Mouse (Mus musculus): ENCODE measurements at regions not wholly inside any gene's neighbourhood (a gene's known extent, or its start where the extent isn't known, plus 50 kb on each side); places are given as distances from the start of the nearest gene placed in this dataset.
A peak's percentile ranks its signal among the peaks of the same experiment; 100 is the strongest.

DNA sequence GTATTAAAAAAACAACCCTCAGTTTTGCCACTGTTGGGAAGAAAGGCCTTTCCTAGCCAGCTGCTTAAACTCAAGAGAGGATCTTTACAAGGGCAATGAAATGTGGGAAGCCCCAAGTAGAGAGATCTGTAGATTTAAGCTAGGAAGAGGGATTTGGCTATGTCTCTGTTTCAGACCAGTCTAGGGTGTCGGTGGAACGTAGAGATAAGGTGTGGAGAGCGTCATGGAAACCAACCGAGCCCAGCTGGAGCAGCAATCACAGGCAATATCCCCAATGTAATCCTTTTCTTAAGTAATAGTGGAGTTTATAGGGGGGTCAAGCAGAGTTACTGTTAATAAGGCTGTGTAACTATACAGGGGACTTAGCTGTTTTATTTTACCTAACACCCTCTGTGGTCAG lies 204.6 kb upstream of the Mme start:
- no peak for DNase-seq (ENCODE audit: low spot score in 2 of 2)

DNA sequence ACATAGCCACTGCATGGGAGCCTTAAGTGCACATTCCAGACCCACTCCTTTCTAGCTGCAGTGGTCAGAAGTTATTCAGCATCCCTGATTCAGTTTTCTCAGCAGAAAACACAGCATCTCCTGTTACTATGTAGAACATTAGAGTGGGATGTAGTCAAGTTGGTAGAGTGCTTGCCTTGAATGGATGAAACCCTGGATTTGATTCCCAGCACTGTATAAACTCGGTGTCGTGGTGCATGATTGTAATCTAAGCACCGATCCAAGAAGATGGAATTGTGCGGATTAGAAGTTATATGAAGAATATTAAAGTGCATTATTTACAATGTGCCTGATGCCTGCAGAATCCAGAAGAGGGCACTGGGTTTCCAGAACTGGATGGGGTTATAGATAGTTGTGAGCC lies 170.6 kb upstream of the Mme start:
- no peak for DNase-seq (ENCODE audit: low spot score in 2 of 2)

GRCm38 (mm10) chr3:63073051-63073450 lies 168.3 kb upstream of the Mme start:
- DNase-seq (ENCODE audit: low spot score in 2 of 2) = no peak

DNA sequence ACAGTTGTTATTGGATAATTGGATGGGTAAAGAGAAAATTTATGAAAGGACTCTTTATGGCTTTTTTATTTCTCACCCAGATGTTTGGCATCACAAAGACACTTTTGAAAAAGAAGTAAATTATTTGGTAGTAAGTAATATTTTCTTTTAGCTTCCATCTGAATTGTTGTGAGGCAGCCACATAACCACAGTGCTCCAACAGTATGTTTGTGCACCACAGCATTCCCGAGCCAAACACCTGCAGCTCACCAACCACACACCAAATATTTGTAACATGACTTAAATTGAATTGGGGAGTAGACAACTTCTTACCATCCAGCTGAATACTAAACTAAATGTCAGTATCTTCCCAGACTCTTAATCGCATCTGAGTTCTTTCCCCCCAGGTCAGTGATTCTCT lies 163.2 kb upstream of the Mme start:
- no peak for DNase-seq (ENCODE audit: low spot score in 2 of 2)

DNA sequence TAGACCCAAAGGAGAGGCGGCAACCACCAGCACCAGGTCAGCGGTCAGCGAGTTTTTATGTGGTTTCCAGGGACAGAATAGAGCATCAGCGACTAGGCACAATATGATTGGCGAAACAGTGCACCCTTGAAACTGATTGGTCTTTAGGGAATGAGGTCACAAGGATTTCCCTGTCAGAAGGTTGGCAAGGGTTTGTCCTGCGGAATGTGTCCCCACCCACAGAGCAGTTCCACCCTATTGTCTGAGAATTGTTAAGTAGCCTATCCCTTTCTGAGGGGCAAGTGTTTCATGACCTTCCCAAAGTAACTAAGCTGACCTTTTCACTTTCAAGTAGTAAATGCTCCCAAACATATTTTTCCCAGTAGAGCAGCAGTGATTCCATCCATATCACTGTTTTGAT lies 159.2 kb upstream of the Mme start:
- DNase-seq (ENCODE audit: low spot score in 2 of 2) = no peak

DNA sequence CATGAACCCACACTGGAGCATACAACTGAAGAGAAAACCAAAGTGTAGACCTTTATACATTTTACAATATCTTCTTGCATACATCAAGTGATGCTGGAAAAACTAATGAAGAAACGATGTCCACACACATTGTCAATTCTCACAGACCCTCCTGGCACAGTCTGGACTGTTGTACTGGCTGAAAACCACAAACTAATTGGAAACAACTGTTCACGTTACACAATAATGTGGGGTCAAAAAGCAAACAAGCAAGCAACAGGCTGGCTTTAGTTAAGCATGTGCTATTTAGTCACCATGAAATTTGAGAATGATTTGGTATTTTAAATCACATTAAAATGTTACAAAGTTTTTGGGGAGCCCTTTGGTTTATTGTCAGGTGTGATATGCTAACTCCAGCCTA lies 155.9 kb upstream of the Mme start:
- DNase-seq (ENCODE audit: low spot score in 2 of 2) = no peak

DNA sequence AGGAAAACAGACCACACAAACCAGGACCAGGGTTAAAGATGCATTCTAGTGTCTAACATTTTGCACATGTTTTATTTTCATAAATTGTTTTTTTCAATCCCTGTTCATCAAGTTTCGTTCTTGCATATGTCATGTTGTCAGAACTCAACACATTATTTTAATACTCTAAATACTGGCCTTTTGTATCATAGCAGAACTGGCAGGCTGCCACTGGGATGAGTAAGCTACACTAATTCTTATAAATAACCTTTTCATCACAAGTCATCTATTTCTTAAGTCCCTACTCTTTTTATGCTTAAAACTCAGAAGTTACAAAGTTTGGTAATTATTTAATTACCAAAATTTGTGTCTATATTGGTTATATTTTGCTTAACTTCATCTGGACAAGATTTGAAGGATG lies 148.4 kb upstream of the Mme start:
- DNase-seq (ENCODE audit: low spot score in 2 of 2) = no peak

DNA sequence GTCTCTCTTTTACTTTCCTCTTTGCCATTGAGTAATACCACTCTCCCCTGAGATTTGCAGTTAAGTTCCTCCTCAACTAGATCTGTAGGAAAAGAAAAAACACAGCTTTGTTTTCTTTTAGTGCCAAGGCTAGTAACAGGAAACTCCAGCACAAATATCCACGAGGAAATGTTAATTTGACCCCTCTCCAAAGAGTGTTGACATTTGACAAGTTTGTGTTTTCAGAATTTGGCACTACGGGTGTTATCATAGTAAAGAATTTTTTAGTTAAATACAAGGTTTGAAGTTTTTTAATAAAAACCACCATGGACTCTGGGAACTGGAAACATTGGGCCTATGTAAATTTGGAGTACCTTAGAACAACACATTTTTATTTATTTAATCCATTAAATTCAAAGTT lies 126.1 kb upstream of the Mme start:
- DNase-seq (ENCODE audit: low spot score in 2 of 2) = no peak

GRCm38 (mm10) chr3:63131883-63132282 lies 109.5 kb upstream of the Mme start:
- no peak for DNase-seq (ENCODE audit: low spot score in 2 of 2)

- peak in 1 of 2 experiments; percentile 15 for DNase-seq (ENCODE audit: low spot score in 2 of 2)
Measured at GRCm38 (mm10) chr3:63137391-63138147, 103.8 kb upstream of the Mme start.

DNA sequence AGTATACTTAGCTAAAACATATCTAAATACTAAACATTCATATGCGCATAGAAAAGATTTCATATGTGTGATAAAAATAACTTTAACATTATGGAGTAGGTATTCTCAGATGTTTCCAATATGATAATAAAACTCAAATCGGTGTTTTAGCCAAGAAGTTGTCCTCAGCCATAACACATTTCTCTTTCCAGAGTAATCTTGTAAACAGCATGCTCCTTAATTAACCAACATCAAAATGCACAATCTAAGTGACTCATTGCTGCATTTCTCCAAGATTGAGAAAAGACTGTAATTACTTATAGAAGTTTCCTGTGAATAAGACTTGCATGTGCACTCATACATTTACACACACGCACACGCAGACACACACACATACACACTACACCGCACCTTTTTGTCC lies 95.1 kb upstream of the Mme start:
- no peak for DNase-seq (ENCODE audit: low spot score in 2 of 2)

DNA sequence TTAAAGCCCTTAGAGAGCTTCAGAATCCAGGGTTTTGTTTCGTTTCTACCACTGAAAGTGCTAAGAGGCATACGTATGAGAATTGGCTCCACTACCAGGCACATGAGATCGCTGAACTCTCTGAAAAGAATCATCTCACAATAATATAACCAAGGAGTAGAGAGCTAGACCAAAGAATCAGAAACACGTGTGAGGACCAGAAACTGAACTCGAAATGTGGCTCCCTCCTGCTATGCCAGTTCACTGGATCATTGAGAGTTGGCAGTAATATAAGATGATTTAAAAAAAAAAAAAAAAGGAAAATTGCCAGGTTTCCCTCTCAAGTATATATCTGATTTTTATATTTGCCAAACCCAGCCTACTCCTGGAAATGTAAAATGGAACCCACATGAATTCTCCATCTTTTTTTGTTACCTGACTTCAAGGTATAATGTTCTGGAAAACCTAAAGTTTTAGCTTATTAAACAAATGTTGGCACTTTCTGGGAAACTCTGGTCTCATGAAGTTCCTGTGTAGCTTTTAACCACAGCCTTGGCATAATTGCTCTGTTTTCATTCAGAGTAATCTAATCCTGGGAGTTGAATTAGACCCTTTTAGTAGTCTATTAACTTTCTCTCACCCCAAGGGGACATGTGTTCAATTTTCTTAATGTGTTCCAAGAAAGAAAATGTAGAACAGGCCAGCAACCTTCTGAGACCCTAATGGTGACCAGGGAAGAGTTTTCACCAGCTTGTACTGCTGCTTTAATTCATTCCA lies 58.7 kb upstream of the Mme start:
- no peak for DNase-seq (ENCODE audit: low spot score in 2 of 2)

DNA sequence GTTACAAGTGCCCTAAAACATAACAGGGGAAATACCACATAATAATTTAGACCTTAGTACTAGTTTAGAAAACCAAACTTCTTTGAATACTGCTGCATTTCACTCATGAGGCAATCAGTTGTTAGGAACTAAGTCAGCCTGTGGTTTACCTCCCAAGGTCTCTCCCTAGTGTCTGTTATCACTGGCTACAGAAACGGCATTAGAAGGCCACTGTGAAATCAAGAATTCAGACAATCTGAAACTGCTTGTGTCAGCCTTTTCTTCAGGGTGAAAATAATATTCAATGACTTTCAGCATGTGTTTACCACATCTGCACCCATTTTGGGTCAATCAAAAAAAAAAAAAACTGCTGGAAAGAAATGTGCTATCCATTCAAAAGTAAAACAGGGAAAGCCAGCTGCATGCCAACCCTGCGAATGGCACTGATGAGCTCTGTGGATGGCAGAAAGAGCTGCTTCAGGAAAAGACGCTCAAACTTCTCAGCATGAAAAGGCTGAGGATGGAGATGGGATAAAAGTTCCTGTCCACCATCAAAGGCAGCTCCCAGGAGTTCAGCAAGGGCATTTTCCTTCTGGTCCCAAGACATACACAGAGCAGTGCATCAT lies 53.4 kb upstream of the Mme start:
- DNase-seq (ENCODE audit: low spot score in 2 of 2) = no peak

Measured in gastrocnemius, postnatal 4 days (tissue).